Mouse (Mus musculus): Measurements from ENCODE around the gene 1700029H14Rik. TPM values are rescaled to one million over a fixed set of nuclear protein-coding genes. Genes with fewer than 3 reads are reported as not detected.
A peak's percentile ranks its signal among the peaks of the same experiment; 100 is the strongest.

Gene 1700029H14Rik
- total RNA-seq, 2 experiments from 2014 or later, result not detected

- peak; percentile 65 for DNase-seq
- Histone ChIP-seq H3K4me3 (peak overlapping the region; percentile 2; the same call in 1 of the 2 replicates), H3K27ac (peak overlapping the region; percentile 51; the same call in 1 of the 2 replicates)
- no peak for TF ChIP-seq CTCF (IDR thresholded peaks at IDR 0.05)
- intact Hi-C loops (cut with DNase I), result no loop called here
Observed at GRCm38 (mm10) chr8:13538821-13539220, 23.4 kb downstream of the 1700029H14Rik start.

- no peak for TF ChIP-seq CTCF (IDR thresholded peaks at IDR 0.05)
- Histone ChIP-seq H3K4me3 (no peak overlapping the region), H3K27ac (no peak overlapping the region)
- intact Hi-C loops (cut with DNase I), result no loop called here
- DNase-seq, result no peak
Observed at GRCm38 (mm10) chr8:13537102-13537501, 25.2 kb downstream of the 1700029H14Rik start.

- DNase-seq, result no peak
- Histone ChIP-seq H3K27ac (no peak overlapping the region), H3K4me3 (no peak overlapping the region)
- TF ChIP-seq CTCF (IDR thresholded peaks at IDR 0.05), result no peak
- intact Hi-C loops (cut with DNase I), result loop anchor here (5.0 kb wide), 1 partner anchor 41 kb away; the partner anchor contains the start of gene Gas6
Observed at GRCm38 (mm10) chr8:13533123-13533522, 29.1 kb downstream of the 1700029H14Rik start.

GRCm38 (mm10) chr8:13531602-13532171 is 30.6 kb downstream of the 1700029H14Rik start:
- Histone ChIP-seq H3K27ac (peak overlapping the region; percentile 78), H3K4me3 (no peak overlapping the region)
- DNase-seq, result no peak
- no peak for TF ChIP-seq CTCF (IDR thresholded peaks at IDR 0.05)
- intact Hi-C loops (cut with DNase I), result loop anchor here (5.0 kb wide), 1 partner anchor 39 kb away; the partner anchor contains the start of gene Gas6

- H3K27ac ChIP-seq, result peak overlapping the region; percentile 78
- DNase-seq, result peak; percentile 87
- no peak overlapping the region for H3K4me3 ChIP-seq
- intact Hi-C loops (cut with DNase I), result loop anchor here (5.0 kb wide), 1 partner anchor 39 kb away; the partner anchor contains the start of gene Gas6
- no peak for TF ChIP-seq CTCF (IDR thresholded peaks at IDR 0.05)
Observed at GRCm38 (mm10) chr8:13530941-13531340, 31.3 kb downstream of the 1700029H14Rik start.

GRCm38 (mm10) chr8:13530401-13530800 is 31.9 kb downstream of the 1700029H14Rik start:
- intact Hi-C loops (cut with DNase I), result loop anchor here (5.0 kb wide), 1 partner anchor 38 kb away; the partner anchor contains the start of gene Gas6
- no peak for DNase-seq
- Histone ChIP-seq H3K4me3 (peak overlapping the region; percentile 7; the same call in 1 of the 2 replicates), H3K27ac (peak overlapping the region; percentile 78)
- TF ChIP-seq CTCF (IDR thresholded peaks at IDR 0.05), result no peak

- Histone ChIP-seq H3K27ac (peak overlapping the region; percentile 78), H3K4me3 (peak overlapping the region; percentile 7; the same call in 1 of the 2 replicates)
- TF ChIP-seq CTCF (IDR thresholded peaks at IDR 0.05), result no peak
- DNase-seq, result peak; percentile 83
- intact Hi-C loops (cut with DNase I), result loop anchor here (5.0 kb wide), 1 partner anchor 38 kb away; the partner anchor contains the start of gene Gas6
Observed at GRCm38 (mm10) chr8:13529891-13530316, 32.4 kb downstream of the 1700029H14Rik start.

- 0 out of 2 replicates have a peak, but pooled peaks have one; percentile 10 for TF ChIP-seq CTCF (IDR thresholded peaks at IDR 0.05)
- Histone ChIP-seq H3K4me3 (no peak overlapping the region; the same call in 1 of the 2 replicates), H3K27ac (peak overlapping the region; percentile 78)
- DNase-seq, result peak; percentile 70
- intact Hi-C loops (cut with DNase I), result no loop called here
Observed at GRCm38 (mm10) chr8:13529011-13529840, 33.0 kb downstream of the 1700029H14Rik start.

GRCm38 (mm10) chr8:13521392-13521791 is 40.9 kb downstream of the 1700029H14Rik start:
- Histone ChIP-seq H3K4me3 (no peak overlapping the region), H3K27ac (no peak overlapping the region)
- intact Hi-C loops (cut with DNase I), result no loop called here
- TF ChIP-seq CTCF (IDR thresholded peaks at IDR 0.05), result no peak
- DNase-seq, result no peak

GRCm38 (mm10) chr8:13520349-13520748 is 41.9 kb downstream of the 1700029H14Rik start:
- no peak for TF ChIP-seq CTCF (IDR thresholded peaks at IDR 0.05)
- intact Hi-C loops (cut with DNase I), result no loop called here
- no peak overlapping the region for H3K4me3 ChIP-seq
- no peak for DNase-seq
- H3K27ac ChIP-seq, result no peak overlapping the region

- H3K27ac ChIP-seq, result no peak overlapping the region
- intact Hi-C loops (cut with DNase I), result no loop called here
- TF ChIP-seq CTCF (IDR thresholded peaks at IDR 0.05), result no peak
- no peak for DNase-seq
- no peak overlapping the region for H3K4me3 ChIP-seq
Observed at GRCm38 (mm10) chr8:13519503-13519902, 42.8 kb downstream of the 1700029H14Rik start.

GRCm38 (mm10) chr8:13517284-13517781 is 44.9 kb downstream of the 1700029H14Rik start:
- H3K4me3 ChIP-seq, result no peak overlapping the region
- TF ChIP-seq CTCF (IDR thresholded peaks at IDR 0.05), result no peak
- intact Hi-C loops (cut with DNase I), result no loop called here

More at GRCm38 (mm10) chr8:13517284-13517781, 44.9 kb downstream of the 1700029H14Rik start:
- no peak for DNase-seq
- 0 out of 2 replicates have a peak overlapping the region, but pooled peaks have one; percentile 8 for H3K27ac ChIP-seq

All from gastrocnemius, adult 2 months (tissue).